Mouse (Mus musculus) megakaryocyte, adult 5-6 weeks (primary cell): Measurements from ENCODE around the gene P2ry6. TPM values are rescaled to one million over a fixed set of nuclear protein-coding genes. Genes with fewer than 3 reads are reported as not detected.

ENCODE experiments used
- total RNA-seq, 2 experiments: library from RNA; stranded (forward) in 1 of 2; stranded (reverse) in 1 of 2; fragments of 153-499, 151-499 nt in 1 of 2; fragments of 221-1000, 200-1000 nt in 1 of 2; gene quantifications; 2 replicates each; pipeline versions ENCODE4 v1.2.3 to v1.2.4; 2015 to 2017

P2ry6 gene
- total RNA-seq, 2 experiments from 2014 or later: 12.0 to 34.2 TPM

Other genes with a start within 250 kb of the P2ry6 start
- 23.9 and 27.2 TPM in 2 replicates for gene Relt, start 111.2 kb downstream of the P2ry6 start, total RNA-seq (2015)
- gene Relt, start 111.2 kb downstream of the P2ry6 start, total RNA-seq (2017): 45.0 and 58.3 TPM in 2 replicates
- 0.09 and 0.21 TPM in 2 replicates for gene Arhgef17, start 42.5 kb downstream of the P2ry6 start, total RNA-seq (2015)
- gene Arhgef17, start 42.5 kb downstream of the P2ry6 start, total RNA-seq (2017): 0.12 TPM in 1 of 2 replicates, not detected in the other
- 1.6 and 2.1 TPM in 2 replicates for gene P2ry2, start 38.2 kb upstream of the P2ry6 start, total RNA-seq (2015)
- gene P2ry2, start 38.2 kb upstream of the P2ry6 start, total RNA-seq (2017): 3.6 and 3.7 TPM in 2 replicates
- gene Fchsd2, start 118.2 kb upstream of the P2ry6 start, total RNA-seq (2015): 19.7 and 22.1 TPM in 2 replicates
- gene Fchsd2, start 118.2 kb upstream of the P2ry6 start, total RNA-seq (2017): 17.2 and 18.1 TPM in 2 replicates